20 mouse cellular contexts compared by ENCODE assay signal in genomic region chr7:129908826-129909225, GRCm38 (mm10).
DNase-seq lines count a peak whose midpoint lies in the region; ATAC-seq and TF ChIP-seq lines count a peak whose summit lies in the region.
"Had no signal": no experiment of that assay in that cellular context is flagged by ENCODE, and none has a peak within 500 bp of the region (broad histone marks: within the 10 kb centered on the region; RNA-seq: fewer than 3 reads in every experiment).

No protein-coding gene starts in this region.

- DNase-seq in heart, adult 11 months: peak; percentile 56
- no peak for DNase-seq in heart, postnatal 4 days
- peak; percentile 58 for DNase-seq in heart, embryonic 10.5 days (ENCODE audit: low spot score)
- peak; percentile 3 for DNase-seq in stomach, postnatal 0 days (ENCODE audit: low spot score)
- no peak for DNase-seq in cerebellum, adult 11-12 months
- DNase-seq: adrenal gland, adult 2 months; adrenal gland, adult 8-10 months; adrenal gland, postnatal 10 days; adrenal gland, postnatal 14 days; adrenal gland, postnatal 25 days; adrenal gland, postnatal 36 days; B cell, adult 2 months; cerebellum, adult 11 months; cerebellum, adult 18-20 months; cerebellum, adult 2 months had no signal

- H3K9me3 ChIP-seq in heart, embryonic 10.5 days: no peaks in the 10 kb centered on the region
- H3K9me3 ChIP-seq in heart, embryonic 12.5 days (replicated peaks): no peaks in the 10 kb centered on the region
- no peaks in the 10 kb centered on the region for H3K9me3 ChIP-seq in stomach, postnatal 0 days (ENCODE audit: control insufficient read depth, low read length)

- H3K27ac ChIP-seq in heart, embryonic 10.5 days: no peak overlapping the region
- H3K27ac ChIP-seq in heart, embryonic 12.5 days (ENCODE audit: poor library complexity, severe bottlenecking): no peak overlapping the region
- no peak overlapping the region for H3K27ac ChIP-seq in stomach, postnatal 0 days (replicated peaks)

- no peak overlapping the region for H3K4me2 ChIP-seq in heart, embryonic 12.5 days
- H3K4me2 ChIP-seq in stomach, postnatal 0 days (replicated peaks; ENCODE audit: low read depth): no peak overlapping the region

- H3K4me3 ChIP-seq in heart, embryonic 10.5 days: no peak overlapping the region
- H3K4me3 ChIP-seq in heart, embryonic 12.5 days: no peak overlapping the region
- no peak overlapping the region for H3K4me3 ChIP-seq in stomach, postnatal 0 days (ENCODE audit: low read depth, low read length)

- WGBS in heart, embryonic 10.5 days: 86% methylated on average over 5 of the region's 5 CpGs
- 80% methylated on average over 5 of the region's 5 CpGs for WGBS in heart, embryonic 12.5 days
- WGBS in stomach, postnatal 0 days: 90% methylated on average over 5 of the region's 5 CpGs

- H3K9ac ChIP-seq in heart, embryonic 12.5 days: no peak overlapping the region
- no peak overlapping the region for H3K9ac ChIP-seq in stomach, postnatal 0 days (ENCODE audit: low read length)

- no peaks in the 10 kb centered on the region for H3K4me1 ChIP-seq in heart, embryonic 10.5 days
- H3K4me1 ChIP-seq in heart, embryonic 12.5 days (replicated peaks): peaks cover 8% of the 10 kb centered on the region; the same call in 1 of the 2 replicates
- no peaks in the 10 kb centered on the region for H3K4me1 ChIP-seq in stomach, postnatal 0 days (replicated peaks; ENCODE audit: control insufficient read depth, insufficient read depth)

- ATAC-seq in heart, embryonic 12.5 days (ENCODE audit: insufficient number of reproducible peaks, low FRiP score): no peak
- no peak for ATAC-seq in stomach, postnatal 0 days (ENCODE audit: low FRiP score, low TSS enrichment)
- ATAC-seq: activated CD4-positive, CD25-positive, alpha-beta regulatory T cell, adult 4 months; CD4-positive, CD25-positive, alpha-beta regulatory T cell, adult 4 months; Patski had no signal

- no peak for TF ChIP-seq CTCF in stomach, postnatal 0 days (IDR thresholded peaks at IDR 0.05; ENCODE audit: low read depth)

- H3K36me3 ChIP-seq in heart, embryonic 10.5 days: no peaks in the 10 kb centered on the region
- H3K36me3 ChIP-seq in heart, embryonic 12.5 days: no peaks in the 10 kb centered on the region
- no peaks in the 10 kb centered on the region for H3K36me3 ChIP-seq in stomach, postnatal 0 days (ENCODE audit: control insufficient read depth, insufficient read depth, low read length)
- H3K36me3 ChIP-seq: G1E had no signal

- no peak for TF ChIP-seq EP300 in stomach, postnatal 0 days (optimal IDR thresholded peaks at IDR 0.05)

- no peaks in the 10 kb centered on the region for H3K27me3 ChIP-seq in heart, embryonic 10.5 days (ENCODE audit: insufficient read depth, poor library complexity, severe bottlenecking)
- H3K27me3 ChIP-seq in heart, embryonic 12.5 days (replicated peaks): no peaks in the 10 kb centered on the region
- H3K27me3 ChIP-seq in stomach, postnatal 0 days (ENCODE audit: control insufficient read depth, insufficient read depth, low read length): no peaks in the 10 kb centered on the region
- H3K27me3 ChIP-seq: Patski had no signal

Comparison
In these comparisons a context has a peak if more than half of its experiments do, and no peak if none do; other contexts are left out.
1. DNase-seq: peak in heart, adult 11 months (single experiment), heart, embryonic 10.5 days (single experiment) and stomach, postnatal 0 days (single experiment); none in heart, postnatal 4 days (single experiment) and cerebellum, adult 11-12 months (single experiment).